Mouse (Mus musculus) adrenal gland, postnatal 10 days (tissue): ENCODE measurements around the gene Retreg3. TPM values are rescaled to one million over a fixed set of nuclear protein-coding genes. Genes with fewer than 3 reads are reported as not detected.
"Not testable (repeated sequence)": the region's sequence is repeated elsewhere in the genome, so short reads cannot be mapped to it uniquely, and the experiment has no call there.

ENCODE experiments used
- DNase-seq: peaks from one replicate; pipeline ENCODE4 v3.0.0; 2021; ENCODE audit warnings: mixed read lengths
- total RNA-seq, 2 experiments: library from RNA; stranded (reverse); gene quantifications; 2 replicates each; pipeline ENCODE4 v1.2.3; 2021

Retreg3 gene
- total RNA-seq, 2 experiments from 2014 or later: 50.8 to 53.2 TPM

DNA sequence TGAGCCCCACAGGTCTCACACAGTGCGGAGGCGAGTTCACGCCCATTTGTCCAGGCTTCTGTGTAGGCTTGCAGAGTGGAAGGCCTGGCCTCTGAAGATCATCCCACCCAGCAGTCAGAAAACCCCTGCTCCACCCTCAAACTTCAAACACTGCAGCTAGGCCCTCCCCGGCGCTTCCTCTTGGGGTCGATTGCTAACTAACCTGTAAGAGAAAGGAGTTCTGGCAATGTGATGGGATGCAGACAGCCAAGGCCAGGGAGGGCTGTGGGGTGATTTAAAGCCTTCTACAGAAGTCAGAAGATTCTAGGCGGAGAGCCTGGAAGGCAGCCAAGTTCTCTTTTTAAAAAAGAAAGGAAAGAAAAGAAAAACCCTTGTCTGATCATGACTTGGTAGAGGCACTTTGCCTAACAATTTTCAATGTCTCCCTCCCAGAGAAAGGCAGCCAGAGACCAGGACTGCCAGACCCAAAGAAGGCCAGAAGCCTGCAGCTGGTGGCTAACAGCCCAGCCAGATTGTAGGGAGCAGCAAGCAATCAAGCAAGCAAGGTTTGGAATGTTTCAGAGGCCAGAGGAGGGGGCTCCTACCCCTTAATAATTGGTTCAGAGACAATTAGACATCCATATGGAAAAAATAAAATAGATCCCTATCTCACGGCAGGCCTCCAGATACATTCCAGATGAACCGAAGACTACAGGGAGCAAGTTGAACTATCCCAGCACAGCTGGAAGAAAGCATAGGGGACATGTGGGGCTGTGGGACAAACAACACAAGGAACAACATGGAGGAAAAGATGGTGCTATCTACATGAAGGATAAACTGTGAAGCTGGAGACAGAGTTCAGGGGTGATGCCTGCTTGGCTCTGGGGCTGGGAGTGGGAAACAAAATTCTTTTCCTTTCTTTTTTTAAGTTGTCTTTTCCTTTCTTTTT is 29.7 kb upstream of the Retreg3 start:
- peak; percentile 67 for DNase-seq

DNA sequence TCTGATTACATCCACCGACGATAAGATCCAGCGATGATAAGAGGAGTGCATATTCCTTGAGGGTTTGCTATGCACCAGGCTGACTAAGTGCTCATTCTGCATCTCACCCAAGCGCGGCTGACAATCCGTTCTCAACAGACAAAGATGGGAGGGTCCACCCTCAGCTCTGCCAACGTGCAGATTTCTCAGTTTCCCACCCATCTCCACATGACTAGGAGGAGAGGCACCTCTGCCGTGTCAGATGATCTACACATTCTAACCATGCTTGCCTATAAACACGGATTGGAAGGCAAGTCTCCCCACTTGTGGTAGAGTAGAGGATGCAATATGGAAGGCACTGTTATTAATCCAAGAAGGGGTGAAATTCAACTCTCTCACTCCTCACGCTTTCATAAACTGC is 29.1 kb upstream of the Retreg3 start:
- no peak for DNase-seq

DNA sequence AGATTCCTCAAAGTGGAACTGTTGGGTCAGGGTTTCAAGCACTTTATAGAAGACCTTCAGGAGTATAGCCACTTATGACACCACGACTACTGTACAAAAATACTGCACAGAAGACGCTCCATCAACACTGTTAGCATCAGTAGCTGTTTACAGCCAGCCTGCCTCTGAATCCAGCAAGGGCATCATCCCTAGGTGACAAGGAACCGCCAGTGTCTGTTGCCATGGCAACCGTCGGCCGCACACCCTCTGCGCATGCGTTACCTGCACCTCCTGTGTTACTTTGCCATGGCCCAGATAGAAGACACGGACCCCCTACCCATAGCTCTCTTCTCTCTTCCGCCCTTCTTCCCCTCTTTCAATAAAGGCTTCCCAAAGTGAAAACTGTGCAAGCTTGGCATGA is 26.7 kb upstream of the Retreg3 start:
- DNase-seq: no peak

DNA sequence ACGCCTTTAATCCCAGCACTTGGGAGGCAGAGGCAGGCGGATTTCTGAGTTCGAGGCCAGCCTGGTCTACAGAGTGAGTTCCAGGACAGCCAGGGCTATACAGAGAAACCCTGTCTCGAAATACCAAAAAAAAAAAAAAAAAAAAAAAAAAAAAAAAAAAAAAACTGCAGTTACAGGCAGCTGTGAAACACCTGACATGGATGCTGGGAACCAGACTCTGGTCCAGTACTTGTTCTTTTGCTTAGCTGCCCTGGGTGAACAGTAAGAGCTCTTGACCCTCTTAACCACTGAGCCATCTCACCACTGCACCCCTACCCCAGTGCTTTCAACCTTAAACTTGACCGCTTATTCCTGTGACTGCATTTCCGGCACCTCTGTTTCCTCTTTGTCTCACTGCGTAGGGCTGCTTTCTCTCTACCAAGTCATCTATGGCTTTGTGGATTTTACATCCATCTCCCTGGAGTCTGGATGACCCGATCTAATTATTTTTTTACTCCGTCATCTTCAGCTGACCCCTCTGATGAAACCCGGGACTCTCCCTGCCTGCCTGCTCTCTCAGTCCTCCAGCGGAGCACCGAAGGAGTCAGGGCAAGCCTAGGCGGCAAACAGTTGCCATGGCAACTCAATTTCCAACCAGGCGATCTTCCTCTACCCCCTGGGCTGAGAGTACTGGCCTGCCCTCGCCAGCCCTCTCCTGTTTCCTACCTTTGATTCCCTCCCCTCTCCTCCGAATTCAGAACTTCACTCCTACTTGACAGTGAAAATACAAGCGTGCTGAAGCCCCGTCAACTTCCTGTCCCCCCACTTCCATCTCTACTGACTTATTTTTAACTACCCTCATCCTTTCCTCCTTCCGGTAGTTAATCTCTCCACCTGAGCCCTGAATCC is 23.9 kb upstream of the Retreg3 start:
- peak; percentile 47 for DNase-seq

DNA sequence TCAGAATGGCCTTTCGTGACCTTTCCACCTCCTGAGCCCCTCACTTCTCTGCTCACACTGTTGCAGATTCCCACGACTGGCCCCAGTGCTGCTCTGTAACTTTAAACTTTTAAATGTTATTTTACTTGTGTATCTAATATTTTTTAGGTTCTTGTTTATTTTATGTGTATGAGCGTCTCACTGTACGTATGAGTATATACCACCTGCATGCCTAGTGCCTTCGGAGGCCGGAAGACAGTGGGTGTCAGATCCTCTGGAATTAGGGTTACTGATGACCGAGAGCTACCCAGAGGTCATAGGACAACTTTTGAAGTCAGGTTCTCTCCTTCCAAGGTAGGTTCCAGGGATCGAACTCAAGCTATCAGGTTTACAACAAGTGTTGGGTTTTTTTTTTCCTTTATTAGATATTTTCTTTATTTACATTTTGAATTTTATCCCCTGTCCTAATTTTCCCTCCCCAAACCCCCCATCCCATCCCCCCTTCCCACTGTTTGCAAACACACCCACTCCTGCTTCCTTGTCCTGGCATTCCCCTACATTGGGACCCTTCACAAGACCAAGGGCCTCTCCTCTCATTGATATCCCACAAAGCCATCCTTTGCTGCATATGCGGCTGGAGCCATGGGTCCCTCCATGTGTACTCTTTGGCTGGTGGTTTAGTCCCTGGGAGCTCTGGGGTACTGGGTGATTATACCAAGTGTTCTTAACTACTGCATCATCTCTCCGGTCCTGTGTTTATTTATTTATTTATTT is 22.7 kb upstream of the Retreg3 start:
- no peak for DNase-seq

DNA sequence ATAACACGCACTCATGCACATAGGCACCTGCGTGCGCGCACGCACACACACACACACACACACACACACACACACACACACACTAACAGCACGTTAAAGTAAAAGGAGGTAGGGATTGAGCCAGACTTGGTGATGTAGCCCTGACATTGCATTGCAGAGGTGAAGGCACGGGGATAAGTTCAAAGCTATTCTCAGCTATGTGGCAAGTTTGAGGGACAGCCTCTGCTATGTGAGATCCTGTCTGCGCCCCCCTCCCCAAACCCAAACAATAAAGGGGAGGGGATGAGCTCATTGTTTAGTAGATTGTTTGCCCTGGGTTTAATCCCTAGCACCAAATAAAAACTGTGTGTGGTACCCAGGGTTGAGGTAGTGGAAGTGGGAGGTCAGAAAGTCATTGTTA is 21.4 kb upstream of the Retreg3 start:
- no peak for DNase-seq

DNA sequence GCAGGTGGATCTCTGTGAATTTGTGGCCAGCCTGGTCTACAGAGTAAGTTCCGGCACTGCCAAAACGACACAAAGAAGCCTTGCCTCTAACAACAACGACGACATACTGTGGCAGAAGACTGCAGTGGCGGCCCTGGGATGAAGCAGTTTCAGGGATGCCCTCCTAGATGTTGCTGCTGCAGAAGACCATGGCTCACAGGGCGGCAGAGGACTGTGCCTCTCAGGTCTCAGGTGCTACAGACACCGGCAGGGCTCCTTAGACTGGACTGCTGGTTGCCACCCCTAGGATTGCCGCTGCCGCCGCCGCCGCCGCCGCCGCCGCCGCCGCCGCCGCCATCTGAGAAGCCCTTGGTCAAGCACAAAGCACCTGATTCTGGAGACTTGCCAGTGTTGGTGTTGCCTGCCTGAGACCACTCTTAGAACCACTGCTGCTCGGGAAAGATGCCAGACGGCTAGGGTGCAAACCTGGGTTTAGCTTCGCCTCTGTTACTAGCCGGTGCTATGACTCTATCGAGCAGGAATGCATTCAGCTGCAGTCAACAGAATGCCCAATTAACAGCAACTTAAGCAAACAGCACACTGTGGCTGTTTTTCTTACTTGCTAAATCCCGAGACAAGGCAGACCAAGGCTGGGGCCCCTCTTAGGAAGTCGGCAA is 20.6 kb upstream of the Retreg3 start:
- no peak for DNase-seq

DNA sequence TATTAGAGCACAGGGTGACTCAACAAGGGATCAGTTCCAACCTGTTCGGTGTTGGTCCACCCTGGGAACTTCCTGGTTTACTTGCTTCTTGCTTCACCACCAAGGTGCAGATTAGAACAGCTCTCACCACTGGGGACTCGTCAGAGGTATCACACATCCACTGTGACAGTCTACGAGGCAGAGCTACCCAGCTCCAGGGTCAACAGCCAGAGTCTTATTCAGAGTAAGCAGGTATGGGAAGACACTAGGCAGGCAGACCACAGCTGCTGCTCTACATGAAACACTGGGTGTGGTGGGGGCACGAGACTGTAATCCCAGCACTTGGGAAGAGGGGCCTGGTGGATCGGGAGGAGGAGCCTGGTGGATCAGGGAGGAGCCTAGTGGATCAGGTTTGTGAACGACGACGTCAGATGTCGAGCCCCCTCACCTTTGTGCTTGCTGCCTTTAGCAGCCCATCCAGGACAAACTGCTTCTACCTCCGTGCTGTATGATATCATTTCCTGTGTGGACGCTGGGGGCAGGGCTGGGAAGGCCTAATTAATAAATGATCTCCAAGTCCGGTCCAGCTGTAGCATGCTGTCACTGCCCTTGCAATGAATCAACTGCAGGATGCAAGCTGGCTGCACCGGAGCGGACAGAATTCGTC is 19.0 kb upstream of the Retreg3 start:
- DNase-seq: peak; percentile 61

DNA sequence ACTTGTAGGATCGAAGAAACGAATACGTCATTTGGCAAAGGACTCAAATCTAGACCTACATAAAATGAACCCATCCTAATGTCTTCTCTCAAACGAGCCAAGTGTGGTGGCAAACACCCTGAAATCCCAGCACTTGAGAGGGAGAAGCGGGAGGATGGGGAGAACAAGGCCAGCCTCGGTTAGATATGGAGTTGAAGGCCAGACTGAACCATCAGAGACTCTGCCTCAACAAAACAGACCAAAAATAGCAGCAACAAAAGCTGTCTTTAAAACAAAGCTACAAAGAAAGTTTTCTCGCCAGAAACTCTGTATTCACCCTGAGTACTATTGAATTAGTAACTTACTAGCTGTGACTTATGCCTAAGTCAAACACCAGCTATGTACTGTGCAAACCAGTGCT is 17.3 kb upstream of the Retreg3 start:
- DNase-seq: no peak

DNA sequence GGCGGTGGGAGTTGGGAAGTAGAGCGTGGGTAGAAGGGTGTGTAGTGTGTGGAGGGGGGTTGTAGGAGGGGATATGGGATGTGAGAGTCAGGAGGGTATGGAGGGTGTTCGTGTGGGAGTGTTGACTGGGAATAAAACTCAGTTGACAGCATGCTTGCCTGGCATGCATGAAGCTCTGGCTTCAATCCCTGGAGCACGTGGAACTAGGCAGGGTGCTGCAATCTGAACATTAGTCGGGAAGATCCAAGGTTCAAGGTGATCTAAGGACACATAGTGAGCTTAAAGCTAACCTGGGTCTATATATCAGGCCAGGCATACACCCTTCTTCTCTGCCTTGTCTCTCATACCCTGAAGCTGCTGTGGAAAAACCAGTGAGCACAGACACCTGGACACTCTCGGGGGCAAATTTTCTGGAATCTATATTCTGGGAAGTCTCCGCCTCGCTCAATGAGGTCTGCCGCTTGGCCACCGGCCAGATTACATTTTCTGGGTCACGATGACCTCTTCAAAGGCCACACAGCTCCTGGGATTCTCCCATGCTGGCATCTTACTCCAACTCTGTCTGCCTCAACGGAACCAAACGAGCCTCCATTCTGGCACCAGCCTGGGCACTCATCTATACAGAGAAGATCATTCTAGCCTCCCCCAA is 14.6 kb upstream of the Retreg3 start:
- peak; percentile 78 for DNase-seq

DNA sequence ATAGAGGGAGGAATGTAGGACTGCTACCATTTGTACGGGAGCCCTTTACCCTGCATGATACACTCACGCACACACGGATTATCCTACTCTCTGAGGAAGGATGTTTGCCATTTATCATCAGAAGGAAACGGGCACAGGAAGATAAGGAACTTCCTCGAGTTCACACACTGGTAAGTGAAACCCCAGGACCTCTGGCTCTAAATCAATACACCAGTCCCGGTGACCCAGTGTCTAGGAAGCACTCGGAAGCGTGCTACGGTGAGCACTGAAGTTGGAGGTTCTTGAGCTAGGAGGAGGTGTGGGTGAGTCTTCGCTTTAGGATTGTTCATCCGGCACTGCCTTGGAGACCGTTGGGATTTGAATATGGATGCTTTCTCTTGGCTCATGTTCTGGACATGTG is 13.3 kb upstream of the Retreg3 start:
- no peak for DNase-seq

DNA sequence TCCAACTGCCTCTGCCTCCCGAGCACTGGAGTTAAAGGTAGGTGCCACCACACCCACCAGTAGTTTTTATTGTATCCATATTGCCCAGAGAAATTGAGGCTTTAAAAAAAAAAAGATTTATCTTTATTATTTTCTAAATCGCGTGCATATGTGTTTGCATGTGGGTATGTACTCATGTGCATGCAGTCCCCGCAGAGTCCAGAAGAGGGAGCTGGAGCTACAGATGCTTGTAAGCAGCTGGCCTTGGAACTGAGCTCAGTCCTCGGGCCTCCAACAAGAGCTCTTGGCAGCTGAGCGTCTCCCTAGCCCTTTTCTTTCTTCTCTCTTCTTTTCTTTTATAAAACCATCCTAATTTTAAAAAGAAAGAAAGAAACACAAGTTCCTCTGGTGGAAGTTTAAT is 12.0 kb upstream of the Retreg3 start:
- peak; percentile 56 for DNase-seq

DNA sequence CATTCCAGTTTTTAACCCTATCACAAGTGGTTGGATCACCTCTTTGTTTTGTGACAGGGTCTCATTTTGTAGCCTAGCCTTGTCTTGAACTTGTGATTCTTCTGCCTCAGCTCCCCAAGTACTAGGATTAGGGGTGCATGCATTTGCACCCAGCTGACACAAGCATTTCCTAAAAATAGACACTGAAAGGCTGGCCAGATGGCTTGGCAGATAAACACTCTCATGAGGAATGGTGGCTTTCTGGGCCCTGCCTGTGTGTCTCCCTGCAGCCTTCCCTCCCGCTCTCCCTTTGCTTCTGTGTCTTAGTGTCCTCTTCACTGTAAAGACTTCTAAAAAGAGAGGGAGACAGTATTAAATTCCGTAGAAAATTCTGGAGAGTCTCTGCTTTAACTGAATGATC is 11.5 kb upstream of the Retreg3 start:
- DNase-seq: no peak

DNA sequence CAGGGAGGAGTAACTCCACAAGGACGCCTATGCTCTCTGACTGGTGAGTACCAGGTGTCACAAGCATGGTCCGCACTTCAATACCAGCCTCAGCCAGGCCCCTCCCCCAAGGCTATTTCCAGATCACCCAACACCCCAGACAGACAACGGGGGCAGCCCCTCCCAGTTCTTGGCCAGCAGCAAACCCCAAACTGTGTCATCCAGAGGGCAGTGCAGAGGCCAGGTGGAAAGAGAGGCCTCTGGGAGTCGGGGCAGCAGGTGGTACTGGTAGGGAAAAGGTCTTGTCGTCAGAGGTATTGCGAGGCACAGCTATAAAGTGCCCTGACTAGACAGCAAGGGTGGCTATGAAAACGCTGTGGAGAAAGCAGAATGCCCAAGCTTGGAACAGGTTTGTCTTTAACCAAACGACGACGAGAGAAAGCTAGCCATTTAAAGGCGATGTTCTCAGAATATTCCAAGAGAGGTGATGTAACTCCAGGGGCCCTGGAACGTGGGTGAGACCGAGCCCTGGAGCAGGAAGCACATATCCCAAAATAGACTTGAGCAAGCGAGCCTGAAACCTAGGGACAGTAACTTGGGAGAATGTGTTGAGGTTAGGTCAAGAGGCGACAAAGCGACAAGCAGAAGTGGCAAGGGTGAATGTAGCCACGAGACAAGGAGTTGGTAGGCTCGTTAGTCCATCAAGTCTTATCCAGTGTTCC is 10.5 kb upstream of the Retreg3 start:
- DNase-seq: peak; percentile 54

DNA sequence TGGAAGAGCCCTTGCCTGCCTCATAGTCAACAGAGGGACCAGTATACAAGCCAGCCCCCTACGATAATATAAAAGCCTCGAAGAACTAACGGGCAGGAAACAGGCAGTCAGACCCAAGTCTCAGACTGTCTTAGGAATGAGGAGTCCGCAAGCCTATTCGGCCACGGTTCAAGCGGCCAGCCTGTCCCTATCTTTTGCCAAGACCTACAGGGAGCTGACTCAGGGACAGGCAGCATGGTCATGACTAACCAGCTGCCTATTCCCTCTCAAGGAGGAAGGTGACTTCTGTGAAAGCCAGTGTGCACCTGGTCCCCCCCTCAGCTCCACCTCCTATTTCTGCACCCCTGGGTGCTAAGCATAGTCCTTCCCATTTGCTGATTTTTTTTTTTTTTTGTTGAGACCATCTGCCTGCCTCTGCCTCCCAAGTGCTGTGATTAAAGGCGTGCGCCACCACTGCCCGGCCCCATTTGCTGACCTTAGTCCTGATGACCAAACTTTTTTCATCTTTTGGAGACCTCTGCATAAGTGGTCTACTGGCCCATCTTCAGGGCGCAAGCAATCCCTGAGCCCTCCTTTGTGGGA is 9.4 kb upstream of the Retreg3 start:
- DNase-seq: peak; percentile 40

DNA sequence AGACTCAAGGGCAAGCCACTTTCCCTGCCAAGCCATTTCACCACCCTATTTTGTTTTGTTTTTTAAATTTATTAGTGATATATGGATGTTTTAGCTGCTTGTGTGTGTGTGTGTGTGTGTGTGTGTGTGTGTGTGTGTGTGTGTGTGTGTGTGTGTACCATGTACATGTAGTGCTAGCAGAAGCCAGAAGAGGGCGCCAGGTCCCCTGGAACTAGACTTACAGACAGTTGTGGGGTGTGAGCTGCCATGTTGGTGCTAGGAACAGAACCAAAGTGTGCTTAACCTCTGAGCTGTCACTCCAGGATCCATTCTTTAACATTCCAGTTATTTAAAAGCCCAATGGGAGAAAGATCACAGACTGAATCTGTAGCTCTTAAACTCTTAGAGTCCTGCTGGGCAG is 7.4 kb upstream of the Retreg3 start:
- DNase-seq: no peak

DNA sequence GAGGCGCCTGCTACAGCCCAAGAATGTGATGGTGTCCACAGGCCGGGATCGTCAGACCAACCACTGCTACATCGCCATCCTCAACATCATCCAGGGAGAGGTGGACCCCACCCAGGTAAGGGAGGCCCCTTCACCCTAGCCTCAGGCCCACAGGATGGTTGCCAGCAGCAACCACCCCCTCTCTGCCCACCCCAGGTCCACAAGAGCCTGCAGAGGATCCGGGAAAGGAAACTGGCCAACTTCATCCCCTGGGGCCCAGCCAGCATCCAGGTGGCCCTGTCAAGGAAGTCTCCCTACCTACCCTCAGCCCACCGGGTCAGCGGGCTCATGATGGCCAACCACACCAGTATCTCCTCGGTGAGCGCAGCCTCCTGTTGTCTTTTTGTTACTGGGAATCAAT is 5.3 kb upstream of the Retreg3 start:
- not testable (repeated sequence) for DNase-seq

DNA sequence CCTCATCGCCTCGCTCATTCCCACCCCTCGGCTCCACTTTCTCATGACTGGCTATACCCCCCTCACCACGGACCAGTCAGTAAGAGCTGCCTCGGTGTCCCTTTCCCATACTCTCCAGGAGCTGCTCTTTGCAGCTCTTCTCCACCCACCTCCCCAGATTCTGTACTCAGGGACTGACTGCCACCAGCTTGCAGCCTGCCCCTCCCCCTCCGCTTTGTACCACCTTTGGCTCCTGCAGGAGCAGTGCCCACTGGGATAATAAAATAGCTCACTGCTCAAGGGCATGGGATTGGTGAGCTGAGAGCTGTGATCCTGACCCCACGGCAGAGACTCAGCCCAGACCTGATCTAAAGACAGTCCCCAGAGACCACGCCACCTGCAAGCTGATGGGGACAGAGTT is 4.8 kb upstream of the Retreg3 start:
- DNase-seq: not testable (repeated sequence)

DNA sequence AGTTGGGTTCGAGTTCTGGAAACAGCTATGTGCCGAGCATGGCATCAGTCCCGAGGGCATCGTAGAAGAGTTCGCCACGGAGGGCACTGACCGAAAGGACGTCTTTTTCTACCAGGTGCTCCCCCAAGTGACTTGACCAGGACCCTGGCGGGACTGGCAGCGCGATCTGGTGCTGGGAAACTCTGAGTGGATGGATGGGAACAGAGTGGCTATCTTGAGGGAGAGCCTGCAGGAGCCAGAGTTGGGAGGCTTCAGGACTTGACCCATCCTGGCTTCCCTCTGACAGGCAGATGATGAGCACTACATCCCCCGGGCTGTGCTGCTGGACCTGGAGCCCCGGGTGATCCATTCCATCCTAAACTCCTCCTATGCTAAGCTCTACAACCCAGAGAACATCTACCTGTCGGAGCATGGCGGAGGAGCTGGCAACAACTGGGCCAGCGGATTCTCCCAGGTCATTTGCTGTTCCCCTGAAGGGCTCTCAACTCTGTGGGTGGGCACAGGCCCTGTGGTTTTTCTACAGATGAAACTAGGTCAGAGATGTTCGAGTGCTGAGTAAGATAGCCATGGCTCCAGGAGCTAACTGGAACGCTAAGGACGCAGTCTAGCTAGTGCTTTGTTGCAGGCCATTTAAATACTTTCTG is 974 bp upstream of the Retreg3 start:
- DNase-seq: no peak
